Mouse (Mus musculus) kidney, postnatal 0 days (tissue): Measurements from ENCODE around the gene Mef2b. TPM values are rescaled to one million over a fixed set of nuclear protein-coding genes. Genes with fewer than 3 reads are reported as not detected.

Experiments used
- ATAC-seq: fragments of 200-750 bp; cut with Nextera tagmentation; replicated peaks from 2 replicates; pipeline ENCODE4 v1.8.0; 2017; ENCODE audit warnings: low read depth, moderate number of reproducible peaks, moderate TSS enrichment, moderate library complexity; ENCODE audit not compliant: low FRiP score
- DNase-seq: peaks from one replicate; pipeline ENCODE4 v3.0.0-alpha.2; 2016; ENCODE audit warnings: low spot score
- H3K27ac ChIP-seq: fragments of 300-500 bp; sonication (generic); 2 replicates; pipeline ENCODE4 v1.5.1; 2014; ENCODE audit warnings: mild to moderate bottlenecking
- H3K27me3 ChIP-seq: fragments of 300-500 bp; sonication (generic); 2 replicates; pipeline ENCODE4 v1.6.1; 2014; ENCODE audit warnings: low read length, mixed read lengths; ENCODE audit not compliant: insufficient read depth
- H3K36me3 ChIP-seq: fragments of 300-500 bp; sonication (generic); 2 replicates; pipeline ENCODE4 v1.6.1; 2014; ENCODE audit warnings: low read length, mixed read lengths; ENCODE audit not compliant: insufficient read depth
- H3K4me1 ChIP-seq: fragments of 300-500 bp; sonication (generic); replicated peaks from 2 replicates; pipeline ENCODE4 v1.6.1; 2014; ENCODE audit warnings: antibody characterized with exemption, low read length, mixed read lengths; ENCODE audit not compliant: insufficient read depth
- H3K4me2 ChIP-seq: fragments of 300-500 bp; sonication (generic); 2 replicates; pipeline ENCODE4 v1.6.1; 2014; ENCODE audit warnings: mild to moderate bottlenecking, low read length, moderate library complexity, mixed read lengths
- H3K4me3 ChIP-seq: fragments of 300-500 bp; sonication (generic); replicated peaks from 2 replicates; pipeline ENCODE4 v1.5.1; 2014; ENCODE audit warnings: low read depth, low read length
- H3K9ac ChIP-seq: fragments of 300-500 bp; sonication (generic); 2 replicates; pipeline ENCODE4 v1.6.1; 2014; ENCODE audit warnings: low read depth, low read length
- H3K9me3 ChIP-seq: fragments of 300-500 bp; sonication (generic); replicated peaks from 2 replicates; pipeline ENCODE4 v1.6.1; 2016; ENCODE audit warnings: low read length, inconsistent platforms, mixed read lengths
- CTCF ChIP-seq: IDR thresholded peaks from 2 replicates; pipeline ENCODE4 v1.5.1; 2016; ENCODE audit warnings: antibody characterized with exemption, low read depth, mild to moderate bottlenecking, moderate library complexity
- WGBS: fragments of 180-500 bp; shearing (Covaris S2); extraction: QIAGEN DNeasy Blood & Tissue Kit; methylation state at CpG from one replicate; pipeline ENCODE4 v1.1.7; 2014; 5-methylcytosine and 5-hydroxymethylcytosine counted together
- polyA plus RNA-seq: library from polyadenylated mRNA; unstranded; fragments of >200 nt; fragmentation: Nextera tagmentation; extraction: Ambion mirVana; gene quantifications from 2 replicates; pipeline ENCODE4 v1.2.1, GENCODE M21; 2015

Mef2b gene
- polyA plus RNA-seq, 1 experiment from 2014 or later: 0.28 TPM

- DNase-seq (no peak), ATAC-seq (no peak)
- no peak overlapping the region for H3K4me3 ChIP-seq
- H3K4me2 ChIP-seq: no peak overlapping the region
- H3K27ac ChIP-seq: no peak overlapping the region
- no peaks in the 10 kb centered on the region for H3K27me3 ChIP-seq
- H3K36me3 ChIP-seq: peaks cover 31% of the 10 kb centered on the region; the same call in 1 of the 2 replicates
- no peaks in the 10 kb centered on the region for H3K4me1 ChIP-seq
- H3K9ac ChIP-seq: no peak overlapping the region
- WGBS: 46% methylated on average over 2 of the region's 2 CpGs
- TF ChIP-seq CTCF: no peak
- H3K9me3 ChIP-seq: no peaks in the 10 kb centered on the region
Observed at GRCm38 (mm10) chr8:70181903-70182252, 42.4 kb downstream of the Mef2b start.

GRCm38 (mm10) chr8:70183194-70183593 lies 43.7 kb downstream of the Mef2b start:
- no peak overlapping the region for H3K9ac ChIP-seq
- ATAC-seq (no peak), DNase-seq (no peak)
- no peaks in the 10 kb centered on the region for H3K27me3 ChIP-seq
- TF ChIP-seq CTCF: no peak
- no peak overlapping the region for H3K27ac ChIP-seq
- no peak overlapping the region for H3K4me2 ChIP-seq
- H3K4me3 ChIP-seq: no peak overlapping the region
- H3K9me3 ChIP-seq: no peaks in the 10 kb centered on the region
- H3K4me1 ChIP-seq: no peaks in the 10 kb centered on the region
- peaks cover 23% of the 10 kb centered on the region; the same call in 1 of the 2 replicates for H3K36me3 ChIP-seq
- WGBS: 90% methylated on average over 4 of the region's 4 CpGs

- no peaks in the 10 kb centered on the region; the same call in 1 of the 2 replicates for H3K36me3 ChIP-seq
- no peak overlapping the region for H3K4me2 ChIP-seq
- TF ChIP-seq CTCF: no peak
- no peak overlapping the region for H3K4me3 ChIP-seq
- peak; percentile 22; the same call in 1 of the 2 replicates for ATAC-seq
- H3K9ac ChIP-seq: no peak overlapping the region
- 68% methylated on average over 7 of the region's 7 CpGs for WGBS
- H3K4me1 ChIP-seq: no peaks in the 10 kb centered on the region
- no peak for DNase-seq
- no peaks in the 10 kb centered on the region for H3K9me3 ChIP-seq
- H3K27me3 ChIP-seq: no peaks in the 10 kb centered on the region
- H3K27ac ChIP-seq: no peak overlapping the region
Observed at GRCm38 (mm10) chr8:70188707-70189106, 49.2 kb downstream of the Mef2b start.

- Histone ChIP-seq H3K4me2 (no peak overlapping the region), H3K27ac (no peak overlapping the region), H3K9ac (no peak overlapping the region), H3K4me3 (no peak overlapping the region), H3K9me3 (no peaks in the 10 kb centered on the region), H3K27me3 (no peaks in the 10 kb centered on the region), H3K4me1 (no peaks in the 10 kb centered on the region), H3K36me3 (no peaks in the 10 kb centered on the region; the same call in 1 of the 2 replicates)
- TF ChIP-seq CTCF: no peak
- 71% methylated on average over 5 of the region's 5 CpGs for WGBS
- no peak for DNase-seq
- ATAC-seq: peak; percentile 71
Observed at GRCm38 (mm10) chr8:70193238-70193637, 53.7 kb downstream of the Mef2b start.

- Histone ChIP-seq H3K4me2 (no peak overlapping the region), H3K27me3 (no peaks in the 10 kb centered on the region), H3K36me3 (no peaks in the 10 kb centered on the region; the same call in 1 of the 2 replicates), H3K9me3 (no peaks in the 10 kb centered on the region), H3K27ac (no peak overlapping the region), H3K4me1 (no peaks in the 10 kb centered on the region), H3K4me3 (no peak overlapping the region), H3K9ac (no peak overlapping the region)
- TF ChIP-seq CTCF: no peak
- ATAC-seq (no peak), DNase-seq (no peak)
- WGBS: 86% methylated on average over 3 of the region's 3 CpGs
Observed at GRCm38 (mm10) chr8:70194191-70194590, 54.7 kb downstream of the Mef2b start.

GRCm38 (mm10) chr8:70195762-70196161 lies 56.3 kb downstream of the Mef2b start:
- Histone ChIP-seq H3K4me3 (no peak overlapping the region), H3K27ac (no peak overlapping the region), H3K4me2 (no peak overlapping the region), H3K27me3 (no peaks in the 10 kb centered on the region), H3K36me3 (no peaks in the 10 kb centered on the region), H3K9me3 (no peaks in the 10 kb centered on the region), H3K4me1 (no peaks in the 10 kb centered on the region), H3K9ac (no peak overlapping the region)
- ATAC-seq (no peak), DNase-seq (no peak)
- 88% methylated on average over 2 of the region's 2 CpGs for WGBS
- no peak; the same call in 1 of the 2 replicates for TF ChIP-seq CTCF

GRCm38 (mm10) chr8:70197603-70198002 lies 58.1 kb downstream of the Mef2b start:
- H3K9me3 ChIP-seq: no peaks in the 10 kb centered on the region
- no peak; the same call in 1 of the 2 replicates for ATAC-seq

More at GRCm38 (mm10) chr8:70197603-70198002, 58.1 kb downstream of the Mef2b start:
- TF ChIP-seq CTCF: no peak; the same call in 1 of the 2 replicates
- H3K9ac ChIP-seq: no peak overlapping the region
- H3K27me3 ChIP-seq: no peaks in the 10 kb centered on the region
- no peak overlapping the region for H3K27ac ChIP-seq
- no peak overlapping the region for H3K4me2 ChIP-seq
- no peaks in the 10 kb centered on the region for H3K4me1 ChIP-seq
- no peak for DNase-seq
- H3K36me3 ChIP-seq: no peaks in the 10 kb centered on the region
- WGBS: 63% methylated on average over 7 of the region's 7 CpGs
- H3K4me3 ChIP-seq: no peak overlapping the region
